Mouse (Mus musculus) embryonic fibroblast, embryonic 13.5 days (primary cell): ENCODE data around the gene Btnl6. TPM values are rescaled to one million over a fixed set of nuclear protein-coding genes. Genes with fewer than 3 reads are reported as not detected.
"Not testable (repeated sequence)": the region's sequence is repeated elsewhere in the genome, so short reads cannot be mapped to it uniquely, and the experiment has no call there.

Experiments
- H3K27ac ChIP-seq: 2 replicates; pipeline ENCODE4 v1.5.1; 2012; ENCODE audit warnings: low read length, control low read depth, inconsistent platforms; ENCODE audit not compliant: insufficient read depth
- H3K4me1 ChIP-seq: 2 replicates; pipeline ENCODE4 v1.6.1; 2011; ENCODE audit warnings: low read length; ENCODE audit not compliant: control insufficient read depth, insufficient read depth
- H3K4me3 ChIP-seq: 2 replicates; pipeline ENCODE4 v1.5.1; 2011; ENCODE audit warnings: mild to moderate bottlenecking, control low read depth, low read length; ENCODE audit not compliant: insufficient read depth
- CTCF ChIP-seq: IDR thresholded peaks from 2 replicates; pipeline ENCODE4 v1.5.1; 2011; ENCODE audit warnings: mild to moderate bottlenecking, control low read depth, low read length, moderate library complexity, borderline replicate concordance; ENCODE audit not compliant: insufficient read depth
- POLR2A ChIP-seq: IDR thresholded peaks from 2 replicates; pipeline ENCODE4 v1.6.1; 2011; ENCODE audit warnings: low read depth, mild to moderate bottlenecking, control low read depth, low read length, moderate library complexity
- polyA plus RNA-seq: library from polyadenylated mRNA; stranded (reverse); fragments of >200 nt; gene quantifications from 2 replicates; pipeline ENCODE4 v1.2.4, GENCODE M21; 2011; ENCODE audit warnings: low read depth; ENCODE audit not compliant: missing spikeins, insufficient read length

Btnl6 gene
- polyA plus RNA-seq, 1 experiment = not detected

DNA sequence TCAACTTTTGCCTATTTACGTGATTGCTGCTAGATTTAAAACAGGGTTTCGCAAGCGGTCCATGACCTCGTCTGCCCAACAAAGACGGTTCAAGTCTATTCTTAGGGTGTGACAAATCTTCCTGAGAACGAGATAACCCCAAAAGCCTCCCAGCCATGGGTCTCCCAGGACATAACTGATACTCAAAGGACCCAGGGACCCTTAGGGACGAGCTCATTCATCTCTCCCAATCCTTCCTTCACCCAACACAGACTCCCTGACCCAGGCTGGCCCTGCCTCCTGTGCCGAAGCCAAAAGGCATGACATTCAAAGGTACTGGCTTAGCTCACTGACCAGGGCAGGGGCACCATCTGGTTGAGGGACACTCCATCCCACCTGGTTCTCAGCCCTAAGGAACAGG, 39.3 kb upstream of the Btnl6 start:
- H3K4me3 ChIP-seq = no peak overlapping the region
- H3K4me1 ChIP-seq = no peaks in the 10 kb centered on the region
- H3K27ac ChIP-seq = no peak overlapping the region
- TF ChIP-seq POLR2A (no peak), CTCF (no peak)

DNA sequence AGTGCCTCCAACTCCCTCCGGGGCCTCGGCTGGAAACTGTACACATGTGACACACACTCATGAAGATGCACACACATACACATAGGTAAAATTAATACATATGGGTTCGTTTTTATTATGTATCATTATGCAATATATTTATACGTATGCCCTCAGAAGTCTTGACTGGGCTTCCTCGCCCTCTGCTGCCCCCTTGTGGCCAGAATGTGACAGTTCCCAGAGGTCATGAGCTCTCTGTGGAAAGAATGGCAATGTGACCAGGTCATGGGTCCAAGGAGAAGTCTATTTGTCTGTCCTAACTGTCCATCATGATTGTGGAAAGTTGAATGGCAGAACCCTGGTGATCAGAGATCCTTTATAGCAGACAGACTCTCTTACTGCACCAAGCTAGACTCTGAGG, 38.3 kb upstream of the Btnl6 start:
- no peak overlapping the region for H3K27ac ChIP-seq
- no peaks in the 10 kb centered on the region for H3K4me1 ChIP-seq
- no peak overlapping the region for H3K4me3 ChIP-seq
- peak; percentile 73; the same call in 1 of the 2 replicates for TF ChIP-seq CTCF
- no peak for TF ChIP-seq POLR2A

DNA sequence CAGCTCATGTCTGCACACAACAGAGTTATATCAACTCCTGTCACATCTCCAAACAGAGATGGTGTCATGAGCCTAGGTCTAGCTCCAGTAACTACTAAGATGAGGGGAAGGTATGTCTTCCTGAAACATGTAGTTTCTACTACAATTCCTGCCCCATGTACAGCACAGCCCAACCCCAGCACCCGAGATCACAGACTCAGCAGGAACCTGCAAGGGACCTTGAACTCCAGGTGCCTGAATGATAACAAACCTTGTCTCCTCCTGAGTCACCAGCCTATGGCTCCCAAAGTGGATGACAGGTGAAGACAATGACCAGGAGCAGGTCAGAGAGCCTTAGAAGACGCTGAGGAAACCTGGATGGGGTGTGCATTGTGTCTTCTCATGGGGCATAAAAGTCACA, 32.7 kb upstream of the Btnl6 start:
- TF ChIP-seq POLR2A (no peak), CTCF (no peak)
- H3K4me1 ChIP-seq = no peaks in the 10 kb centered on the region
- no peak overlapping the region for H3K4me3 ChIP-seq
- no peak overlapping the region for H3K27ac ChIP-seq

DNA sequence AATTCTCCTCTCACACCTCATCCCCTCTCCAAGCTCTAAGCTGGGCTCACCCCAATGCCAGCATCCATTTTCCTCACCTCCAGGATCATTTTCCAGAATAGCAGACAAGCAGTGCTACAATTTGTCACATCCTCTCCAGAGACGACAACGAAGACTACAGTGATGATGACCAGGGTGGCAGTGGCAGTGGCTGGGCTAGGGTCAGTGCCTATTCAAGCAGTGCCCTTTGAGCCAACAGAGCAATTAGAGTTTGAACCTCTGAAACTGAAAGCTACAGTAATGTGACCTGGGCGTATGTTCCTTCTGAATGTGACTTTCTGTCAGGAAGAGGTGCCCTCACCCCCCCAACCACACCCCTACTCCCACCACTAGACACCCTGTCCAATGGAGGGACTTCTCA, 32.0 kb upstream of the Btnl6 start:
- no peak overlapping the region for H3K4me3 ChIP-seq
- H3K27ac ChIP-seq = no peak overlapping the region
- TF ChIP-seq POLR2A (no peak), CTCF (no peak)

DNA sequence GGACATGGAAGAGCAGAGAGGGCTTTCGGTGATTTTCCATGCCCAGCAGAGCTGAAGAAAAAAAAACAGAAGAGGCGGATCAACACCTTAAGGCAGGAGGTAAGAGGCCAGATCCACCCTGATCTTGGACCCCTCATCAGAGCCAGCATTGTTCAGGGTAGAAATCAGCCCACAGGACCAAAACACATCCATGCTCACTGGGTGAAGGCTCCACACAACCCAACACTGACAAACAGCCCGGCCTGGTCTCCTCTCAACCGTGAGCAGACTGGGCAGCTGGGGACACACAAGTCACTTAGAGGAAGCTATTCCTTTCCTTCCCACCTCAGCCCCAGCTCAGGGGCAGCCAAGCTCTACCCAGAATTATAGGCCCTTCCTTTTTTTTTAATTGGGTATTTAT, 30.4 kb upstream of the Btnl6 start:
- Histone ChIP-seq H3K4me3 (no peak overlapping the region), H3K27ac (no peak overlapping the region), H3K4me1 (no peaks in the 10 kb centered on the region)
- TF ChIP-seq POLR2A (no peak), CTCF (no peak)

More for the DNA sequence above, 32.0 kb upstream of the Btnl6 start:
- H3K4me1 ChIP-seq = no peaks in the 10 kb centered on the region

DNA sequence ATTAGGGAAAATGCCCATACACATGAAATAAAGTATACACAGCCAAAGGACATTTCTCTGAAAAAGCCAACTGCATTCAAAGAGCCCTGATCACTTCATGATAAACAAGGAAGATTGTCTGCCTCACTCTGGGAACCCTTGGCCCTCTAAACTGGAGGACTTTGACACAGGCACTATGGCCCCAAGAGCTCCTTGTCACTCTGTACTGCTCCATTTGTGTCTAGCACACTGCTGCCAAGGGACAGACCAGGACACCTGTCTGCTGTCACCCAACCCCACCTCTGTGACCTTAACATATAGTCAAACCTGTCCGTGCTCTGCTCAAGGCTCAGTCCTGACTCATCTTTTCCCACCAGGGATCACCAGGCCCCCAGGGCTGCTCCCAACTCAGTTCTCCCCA, 29.6 kb upstream of the Btnl6 start:
- no peaks in the 10 kb centered on the region for H3K4me1 ChIP-seq
- no peak overlapping the region for H3K27ac ChIP-seq
- no peak overlapping the region for H3K4me3 ChIP-seq
- TF ChIP-seq CTCF = no peak

DNA sequence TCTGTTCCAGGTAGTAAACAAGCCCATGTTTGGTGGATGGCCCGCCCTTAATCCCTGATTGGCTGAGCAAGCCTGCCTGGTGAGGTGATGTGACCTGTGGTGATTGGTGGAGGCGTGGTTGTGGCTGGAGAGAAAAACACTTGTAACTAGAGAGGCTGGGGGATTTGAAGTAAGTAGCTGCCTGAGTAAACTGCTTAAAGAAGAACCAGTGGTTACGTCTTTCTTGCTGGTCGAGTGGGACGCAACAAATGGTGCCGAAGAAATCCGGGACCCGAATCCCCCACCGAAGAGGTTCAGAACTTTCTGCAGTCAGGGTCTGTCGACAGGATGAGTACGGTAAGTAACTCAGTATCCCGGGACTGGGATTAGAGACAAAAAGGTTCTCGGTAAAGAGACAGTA, 26.4 kb upstream of the Btnl6 start:
- not testable (repeated sequence) for H3K4me3 ChIP-seq

DNA sequence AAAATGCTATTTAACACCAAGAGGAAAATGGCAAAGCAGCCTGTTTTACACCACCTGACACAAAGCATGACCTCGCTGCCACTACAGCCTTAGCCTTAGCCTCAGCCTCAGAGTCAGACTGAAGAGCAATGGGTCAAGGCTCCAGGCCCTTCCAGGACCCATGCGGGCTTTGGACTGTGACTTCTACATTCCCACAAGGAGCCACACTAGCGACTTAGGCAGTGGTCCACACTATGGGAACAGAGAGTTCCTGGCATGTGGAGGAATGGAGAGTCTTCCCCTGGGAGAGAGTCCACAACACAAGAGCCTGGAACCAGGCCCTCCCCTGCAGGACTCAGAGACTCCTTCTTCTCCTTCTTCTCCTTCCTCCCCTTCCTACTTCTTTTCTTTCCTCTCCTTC, 15.5 kb upstream of the Btnl6 start:
- TF ChIP-seq POLR2A (no peak), CTCF (no peak)
- Histone ChIP-seq H3K4me1 (0 out of 2 replicates have a peak, but pooled peaks cover 2% of the 10 kb centered on the region), H3K4me3 (no peak overlapping the region), H3K27ac (no peak overlapping the region)

More for the DNA sequence above, 26.4 kb upstream of the Btnl6 start:
- not testable (repeated sequence) for H3K4me1 ChIP-seq, H3K27ac ChIP-seq

DNA sequence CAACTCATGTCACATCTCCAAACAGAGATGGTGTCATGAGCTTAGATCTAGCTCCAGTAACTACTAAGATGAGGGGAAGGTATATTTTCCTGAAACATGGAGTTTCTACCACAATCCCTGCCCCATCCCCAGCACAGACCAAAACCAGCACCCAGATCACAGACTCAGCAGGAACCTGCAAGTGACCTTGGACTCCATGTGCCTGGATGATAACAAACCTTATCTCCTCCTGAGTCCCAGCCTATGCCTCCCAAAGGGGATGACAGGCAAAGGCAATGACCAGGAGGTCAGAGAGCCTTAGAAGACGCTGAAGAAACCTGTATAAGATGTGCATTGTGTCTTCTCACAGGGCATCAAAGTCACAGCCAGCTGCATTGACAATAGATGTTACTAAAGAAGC, 1.8 kb upstream of the Btnl6 start:
- no peak overlapping the region for H3K27ac ChIP-seq
- TF ChIP-seq POLR2A = no peak
- no peak for TF ChIP-seq CTCF
- H3K4me1 ChIP-seq = no peaks in the 10 kb centered on the region
- no peak overlapping the region for H3K4me3 ChIP-seq

DNA sequence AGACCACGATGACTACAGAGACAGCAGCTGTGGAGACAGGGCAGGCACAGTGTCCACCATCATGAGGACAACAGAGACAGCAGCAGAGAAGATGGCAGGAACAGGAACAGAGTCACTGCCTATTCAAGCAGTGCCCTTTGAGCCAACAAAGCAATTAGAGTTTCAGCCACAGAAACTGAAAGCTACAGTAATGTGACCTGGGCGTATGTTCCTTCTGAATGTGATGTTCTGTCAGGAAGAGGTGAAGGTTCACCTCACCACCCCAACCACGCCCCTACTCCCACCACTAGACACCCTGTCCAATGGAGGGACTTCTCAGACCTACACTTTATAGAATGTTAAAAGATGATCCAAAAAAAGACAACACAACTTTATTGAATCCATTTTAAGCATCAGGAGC, 1.4 kb upstream of the Btnl6 start:
- not testable (repeated sequence) for H3K4me1 ChIP-seq, H3K27ac ChIP-seq, H3K4me3 ChIP-seq

DNA sequence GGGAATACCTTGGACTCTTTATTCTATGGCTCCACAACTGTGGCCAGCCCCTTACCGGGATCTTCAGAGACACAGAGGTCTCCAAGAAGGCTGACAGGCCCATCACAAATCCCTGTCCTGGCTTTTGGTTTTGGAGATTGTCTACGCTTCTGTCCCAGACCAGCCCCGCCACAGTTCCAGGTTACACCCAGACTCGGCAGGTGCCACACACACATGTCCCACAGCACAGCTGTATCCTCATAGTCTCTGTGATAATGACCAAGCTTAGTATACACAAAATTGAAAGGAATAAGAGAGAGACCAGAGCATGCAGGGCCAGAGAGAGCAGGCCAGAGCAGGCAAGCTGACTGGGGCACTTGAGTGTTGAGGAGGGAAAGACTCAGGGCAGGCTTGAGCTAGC, 643 bp upstream of the Btnl6 start:
- no peak for TF ChIP-seq CTCF
- TF ChIP-seq POLR2A = no peak
- Histone ChIP-seq H3K4me1 (no peaks in the 10 kb centered on the region), H3K27ac (no peak overlapping the region), H3K4me3 (no peak overlapping the region)
